Mouse (Mus musculus): Measurements from ENCODE around the gene Lrmda. TPM values are rescaled to one million over a fixed set of nuclear protein-coding genes. Genes with fewer than 3 reads are reported as not detected.

The Lrmda gene
- polyA plus RNA-seq, 1 experiment from 2014 or later, result 0.33 TPM

DNA sequence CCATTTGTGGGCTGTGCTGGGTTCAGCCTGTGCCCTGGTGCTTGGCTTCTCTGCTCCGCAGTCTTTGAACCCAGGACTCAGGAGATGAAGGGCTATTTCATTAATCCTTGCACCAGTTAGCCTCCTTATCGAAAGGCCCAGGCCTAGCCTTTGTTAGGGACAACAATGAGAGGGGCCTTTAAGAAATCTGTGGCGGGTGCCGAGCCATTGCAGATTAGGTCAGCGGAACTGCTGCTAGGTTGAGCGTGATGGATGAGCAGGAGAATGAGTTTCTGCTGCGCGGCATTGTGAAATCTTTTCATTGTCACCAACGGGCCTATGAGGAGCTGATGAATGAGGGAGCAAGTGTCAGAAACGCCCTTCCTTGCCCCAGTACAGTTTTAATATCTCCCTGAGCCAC, 475.4 kb downstream of the Lrmda start:
- WGBS, result 14% methylated on average over 10 of the region's 10 CpGs
- Histone ChIP-seq H3K4me1 (peaks cover 11% of the 10 kb centered on the region), H3K4me2 (replicated peaks) (peak overlapping the region; percentile 31), H3K9me3 (no peaks in the 10 kb centered on the region), H3K27ac (peak overlapping the region; percentile 66; the same call in 1 of the 2 replicates), H3K36me3 (no peaks in the 10 kb centered on the region), H3K4me3 (no peak overlapping the region), H3K27me3 (replicated peaks) (no peaks in the 10 kb centered on the region), H3K9ac (no peak overlapping the region)
- peak; percentile 44; the same call in 1 of the 2 replicates for ATAC-seq (ENCODE audit: low FRiP score, low read depth)

DNA sequence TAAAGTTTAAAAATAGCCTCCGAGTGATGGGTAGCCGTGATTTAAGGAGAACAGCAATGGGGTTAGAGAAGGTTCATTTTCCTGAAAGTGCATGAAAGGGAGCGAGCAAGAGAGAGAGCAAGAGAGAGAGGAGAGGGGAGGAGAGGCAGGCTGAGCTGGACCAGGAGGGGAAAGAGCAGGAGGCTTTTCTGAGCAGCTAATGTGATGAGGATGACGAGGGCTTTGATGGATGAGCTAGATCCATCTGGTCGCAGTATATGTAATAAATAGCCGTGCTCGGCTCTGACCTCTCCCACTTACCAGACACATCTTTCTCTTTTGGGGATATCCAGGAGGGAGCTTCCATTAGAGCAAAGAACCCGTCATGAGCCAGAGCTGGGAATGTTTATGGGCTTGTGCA, 475.8 kb downstream of the Lrmda start:
- Histone ChIP-seq H3K36me3 (no peaks in the 10 kb centered on the region), H3K4me1 (peaks cover 11% of the 10 kb centered on the region), H3K27ac (no peak overlapping the region), H3K4me2 (replicated peaks) (peak overlapping the region; percentile 31), H3K9me3 (no peaks in the 10 kb centered on the region), H3K27me3 (replicated peaks) (no peaks in the 10 kb centered on the region), H3K9ac (no peak overlapping the region), H3K4me3 (no peak overlapping the region)
- ATAC-seq (ENCODE audit: low FRiP score, low read depth), result peak; percentile 37; the same call in 1 of the 2 replicates
- 23% methylated on average over 8 of the region's 8 CpGs for WGBS

DNA sequence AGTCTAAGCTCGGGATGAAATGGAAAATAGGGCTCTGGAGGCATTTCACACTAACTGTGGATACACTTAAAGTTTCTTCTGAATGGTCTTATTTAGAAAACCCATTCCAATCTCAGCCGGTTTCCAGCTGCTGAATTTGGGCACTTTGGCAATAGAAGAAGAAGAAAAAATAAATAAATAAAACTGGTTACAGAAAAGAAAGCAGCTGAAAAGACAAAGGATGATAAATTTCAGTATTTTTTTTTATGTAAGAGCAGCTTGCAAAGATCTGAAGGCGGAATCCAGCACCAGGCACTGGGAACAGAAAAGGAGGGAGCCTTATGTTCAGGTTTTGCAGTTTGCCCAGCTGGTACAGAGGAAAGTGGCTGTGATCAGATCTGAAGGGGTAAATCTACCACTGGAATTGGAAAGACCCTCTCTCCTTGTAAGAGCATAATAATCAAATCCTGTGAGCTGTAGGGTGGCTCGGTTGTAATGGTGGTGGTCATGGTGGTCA, 478.2 kb downstream of the Lrmda start:
- no peak overlapping the region for H3K4me2 ChIP-seq (replicated peaks)
- no peak overlapping the region for H3K9ac ChIP-seq
- peaks cover 11% of the 10 kb centered on the region for H3K4me1 ChIP-seq
- H3K9me3 ChIP-seq, result no peaks in the 10 kb centered on the region
- no peak overlapping the region for H3K27ac ChIP-seq
- H3K4me3 ChIP-seq, result no peak overlapping the region
- H3K36me3 ChIP-seq, result no peaks in the 10 kb centered on the region
- H3K27me3 ChIP-seq (replicated peaks), result no peaks in the 10 kb centered on the region
- 79% methylated on average over 4 of the region's 4 CpGs for WGBS
- no peak for ATAC-seq (ENCODE audit: low FRiP score, low read depth)

DNA sequence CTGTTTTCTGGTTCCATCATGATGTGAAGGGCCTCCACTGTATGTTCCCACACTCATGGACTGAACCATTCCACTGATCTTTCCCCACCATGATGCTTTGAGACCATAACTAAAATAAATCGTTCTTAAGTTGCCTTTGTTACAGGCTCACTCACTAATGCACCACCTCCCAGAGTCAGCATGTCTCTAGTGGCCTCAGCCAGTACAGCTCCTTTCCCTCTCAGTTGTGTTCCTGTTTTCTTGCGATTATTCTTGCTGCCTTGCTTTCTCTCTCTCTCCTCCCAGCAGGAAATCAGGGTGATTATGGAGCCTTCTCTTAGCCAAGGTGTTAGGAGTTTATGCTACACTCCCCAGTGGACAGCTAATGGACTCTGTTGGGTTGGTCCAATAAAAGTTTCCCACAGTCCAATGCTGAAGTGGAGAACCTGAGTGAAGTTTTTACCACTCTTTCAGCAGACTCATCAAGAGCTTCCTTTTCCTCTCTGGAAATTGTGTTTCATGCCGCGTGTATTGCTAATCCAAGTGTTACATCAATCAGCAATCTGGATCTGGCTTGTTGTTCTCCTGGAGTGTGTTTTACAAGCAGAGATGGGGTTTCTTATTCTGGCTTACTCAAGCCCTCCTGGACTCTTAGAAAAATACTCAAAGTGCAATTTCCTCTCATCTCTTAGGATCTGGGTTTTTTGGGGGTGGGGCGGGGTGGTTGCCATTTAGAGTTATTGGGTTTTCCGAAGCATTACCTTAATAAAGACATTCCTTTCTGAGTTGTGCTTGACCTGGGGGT, 490.4 kb downstream of the Lrmda start:
- Histone ChIP-seq H3K9ac (no peak overlapping the region), H3K27me3 (replicated peaks) (no peaks in the 10 kb centered on the region)
- 56% methylated on average over 6 of the region's 6 CpGs for WGBS

DNA sequence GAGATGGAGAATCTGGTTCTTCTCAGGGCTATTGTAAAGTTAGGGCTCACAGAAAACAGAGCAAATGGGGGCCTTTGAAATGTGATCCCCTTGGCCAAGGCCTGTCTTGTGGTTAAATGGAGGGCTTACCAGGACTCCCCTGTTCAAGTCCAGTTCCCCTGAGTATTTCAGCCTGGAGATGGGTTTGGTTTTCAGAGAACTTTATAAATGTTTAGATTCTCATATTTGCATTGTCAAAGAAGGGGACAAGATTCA, 490.9 kb downstream of the Lrmda start:
- H3K27me3 ChIP-seq (replicated peaks), result no peaks in the 10 kb centered on the region
- no peak overlapping the region for H3K27ac ChIP-seq
- no peak overlapping the region for H3K9ac ChIP-seq

More for the DNA sequence above, 490.4 kb downstream of the Lrmda start:
- Histone ChIP-seq H3K4me3 (no peak overlapping the region), H3K27ac (no peak overlapping the region), H3K9me3 (no peaks in the 10 kb centered on the region), H3K4me1 (peaks cover 5% of the 10 kb centered on the region; the same call in 1 of the 2 replicates), H3K4me2 (replicated peaks) (no peak overlapping the region), H3K36me3 (no peaks in the 10 kb centered on the region)
- ATAC-seq (ENCODE audit: low FRiP score, low read depth), result no peak

DNA sequence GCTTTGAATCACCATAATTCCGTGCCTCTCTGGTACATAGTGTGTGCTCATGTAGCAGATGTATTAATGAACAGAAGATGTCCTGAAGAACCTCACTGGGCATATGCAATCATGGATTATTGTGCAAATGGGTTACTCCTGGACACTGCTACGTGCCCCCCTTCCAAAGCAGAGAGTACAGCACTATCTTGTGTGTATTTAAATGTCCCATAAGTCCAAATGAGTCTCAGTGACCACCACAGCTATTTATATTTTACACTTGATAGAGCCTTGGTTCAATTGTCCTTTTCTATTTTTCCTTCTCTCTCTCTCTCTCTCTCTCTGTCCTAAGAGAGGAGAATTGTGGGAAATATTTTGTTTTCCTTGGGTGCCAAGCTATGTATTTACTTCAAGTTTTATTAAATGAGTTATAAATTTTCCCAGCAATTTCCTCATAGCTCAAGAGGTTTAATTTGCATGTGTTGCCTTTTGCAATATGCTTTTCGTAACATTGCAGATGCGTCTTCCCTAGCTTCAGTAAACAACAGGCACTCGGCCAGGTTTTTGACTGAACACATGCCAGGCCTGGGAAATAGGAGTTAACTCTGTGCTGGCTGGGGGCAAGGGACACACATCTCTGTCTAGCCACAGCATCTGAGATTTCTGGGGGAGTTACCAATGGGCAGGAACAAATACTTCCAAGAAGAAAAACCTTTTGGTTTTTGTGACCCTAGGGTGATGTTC, 495.0 kb downstream of the Lrmda start:
- ATAC-seq (ENCODE audit: low FRiP score, low read depth), result no peak
- Histone ChIP-seq H3K4me2 (replicated peaks) (no peak overlapping the region), H3K36me3 (no peaks in the 10 kb centered on the region), H3K27ac (no peak overlapping the region), H3K4me1 (no peaks in the 10 kb centered on the region), H3K9ac (no peak overlapping the region), H3K4me3 (no peak overlapping the region), H3K27me3 (replicated peaks) (no peaks in the 10 kb centered on the region), H3K9me3 (peaks cover 5% of the 10 kb centered on the region; the same call in 1 of the 2 replicates)
- 78% methylated on average over 5 of the region's 5 CpGs for WGBS

More for the DNA sequence above, 490.9 kb downstream of the Lrmda start:
- no peaks in the 10 kb centered on the region for H3K36me3 ChIP-seq
- no peak overlapping the region for H3K4me3 ChIP-seq
- no peak overlapping the region for H3K4me2 ChIP-seq (replicated peaks)
- H3K4me1 ChIP-seq, result peaks cover 5% of the 10 kb centered on the region; the same call in 1 of the 2 replicates
- no peak for ATAC-seq (ENCODE audit: low FRiP score, low read depth)
- no peaks in the 10 kb centered on the region for H3K9me3 ChIP-seq

DNA sequence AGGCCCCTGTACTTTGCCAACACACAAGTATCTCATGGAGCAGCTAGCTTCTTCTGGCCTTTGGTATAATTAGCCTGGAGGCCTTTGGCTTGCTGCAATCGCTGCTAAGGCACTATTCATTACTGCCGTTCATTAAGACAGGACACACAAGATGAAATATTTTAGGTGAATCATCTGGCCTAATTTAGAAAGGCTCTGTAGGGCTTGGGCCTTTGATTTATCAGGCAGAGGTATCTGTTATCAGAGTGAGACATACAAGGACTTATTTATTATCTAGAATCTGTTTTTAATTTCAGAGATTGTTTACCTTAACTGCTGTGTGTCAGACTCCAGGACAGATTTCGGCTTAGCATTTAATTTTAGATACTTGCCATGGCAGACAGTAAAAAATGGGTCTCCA, 511.2 kb downstream of the Lrmda start:
- no peak overlapping the region for H3K4me3 ChIP-seq
- H3K27ac ChIP-seq, result no peak overlapping the region
- H3K9ac ChIP-seq, result no peak overlapping the region
- no peaks in the 10 kb centered on the region for H3K27me3 ChIP-seq (replicated peaks)
- no peak for ATAC-seq (ENCODE audit: low FRiP score, low read depth)
- no peak overlapping the region for H3K4me2 ChIP-seq (replicated peaks)
- H3K36me3 ChIP-seq, result no peaks in the 10 kb centered on the region
- WGBS, result 77% methylated on average over 3 of the region's 3 CpGs
- no peaks in the 10 kb centered on the region for H3K9me3 ChIP-seq
- no peaks in the 10 kb centered on the region for H3K4me1 ChIP-seq

DNA sequence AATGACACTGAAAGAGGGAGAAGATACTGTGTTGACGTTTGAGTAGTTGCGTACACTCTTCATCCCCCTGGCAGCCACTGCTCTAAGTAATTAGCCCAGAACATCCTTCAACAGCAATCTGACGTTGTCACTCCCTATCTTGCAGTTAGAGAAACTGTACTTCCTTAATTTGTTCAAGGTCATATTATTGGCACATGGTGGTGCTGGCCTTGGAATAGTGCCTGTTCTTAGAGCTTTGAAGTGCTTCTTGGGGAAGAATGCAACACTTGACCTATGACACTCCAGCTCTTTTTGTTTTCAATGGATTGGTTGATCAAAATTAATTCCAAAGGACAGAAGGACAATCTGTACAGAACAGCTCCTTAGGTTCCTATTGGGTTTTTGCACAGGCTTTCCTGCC, 514.0 kb downstream of the Lrmda start:
- H3K4me3 ChIP-seq, result no peak overlapping the region
- H3K9ac ChIP-seq, result no peak overlapping the region
- H3K9me3 ChIP-seq, result no peaks in the 10 kb centered on the region
- no peak for ATAC-seq (ENCODE audit: low FRiP score, low read depth)
- WGBS, result 86% methylated on average over 3 of the region's 3 CpGs
- H3K4me1 ChIP-seq, result no peaks in the 10 kb centered on the region
- H3K36me3 ChIP-seq, result no peaks in the 10 kb centered on the region
- H3K27ac ChIP-seq, result no peak overlapping the region
- no peaks in the 10 kb centered on the region for H3K27me3 ChIP-seq (replicated peaks)
- H3K4me2 ChIP-seq (replicated peaks), result no peak overlapping the region

DNA sequence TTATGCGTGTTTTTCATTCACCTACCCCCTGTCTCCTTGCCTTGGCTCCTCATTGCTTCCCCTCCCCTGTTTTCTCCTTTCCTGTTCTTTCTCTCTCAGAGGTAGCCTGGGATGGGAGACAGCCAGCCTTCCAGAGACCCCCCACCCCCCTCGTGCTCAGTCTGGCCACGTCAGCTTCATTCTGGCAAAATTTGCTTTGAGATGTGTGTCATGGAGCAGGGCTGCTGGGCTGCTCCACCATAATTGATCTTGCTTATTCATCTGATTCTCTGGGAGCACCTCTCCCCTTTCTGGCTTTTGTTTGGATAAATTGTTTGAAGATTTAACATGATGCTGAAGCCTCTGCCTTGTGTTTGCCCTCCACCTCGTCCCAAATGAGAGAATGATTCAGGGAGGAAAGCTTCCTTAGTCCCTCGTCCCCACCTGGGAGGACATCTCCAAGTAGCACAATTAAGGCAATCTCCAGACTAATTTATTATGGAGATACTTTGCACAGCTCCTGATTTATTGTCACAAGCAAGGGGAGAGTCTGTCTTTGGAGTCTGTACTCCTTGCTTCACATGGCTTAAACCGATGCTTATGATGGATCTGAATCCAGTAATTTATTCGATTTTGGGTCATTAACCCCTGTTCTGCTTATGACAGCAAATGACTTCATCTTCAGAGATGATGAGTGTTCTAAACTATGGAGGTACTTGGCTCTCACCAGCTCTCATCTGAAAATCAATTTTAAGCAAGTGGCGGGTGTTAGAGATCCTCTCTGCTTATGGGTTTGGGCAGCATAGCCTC, 526.6 kb downstream of the Lrmda start:
- Histone ChIP-seq H3K36me3 (no peaks in the 10 kb centered on the region), H3K4me2 (replicated peaks) (peak overlapping the region; percentile 7; the same call in 1 of the 2 replicates), H3K9me3 (no peaks in the 10 kb centered on the region), H3K4me1 (peaks cover 19% of the 10 kb centered on the region), H3K4me3 (no peak overlapping the region), H3K27ac (0 out of 2 replicates have a peak overlapping the region, but pooled peaks have one; percentile 13), H3K27me3 (replicated peaks) (no peaks in the 10 kb centered on the region), H3K9ac (no peak overlapping the region)
- ATAC-seq (ENCODE audit: low FRiP score, low read depth), result peak; percentile 54; the same call in 1 of the 2 replicates
- WGBS, result 40% methylated on average over 8 of the region's 8 CpGs

DNA sequence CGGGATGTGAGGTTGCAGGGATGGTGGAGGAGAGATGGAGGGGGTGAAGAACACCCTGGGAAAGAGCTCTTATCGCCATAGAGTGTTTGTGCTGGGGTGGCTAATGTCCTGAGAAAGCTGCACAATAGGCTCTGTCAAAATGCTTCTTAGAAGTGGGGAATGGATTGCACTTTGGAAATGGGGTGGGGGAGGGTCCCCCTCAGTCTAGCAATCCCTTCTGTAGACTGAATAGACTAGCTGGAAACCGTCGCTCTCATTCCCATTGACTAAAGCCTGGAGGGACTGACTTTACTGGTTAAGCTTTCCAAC, 527.1 kb downstream of the Lrmda start:
- H3K4me3 ChIP-seq, result no peak overlapping the region
- 20% methylated on average over 4 of the region's 4 CpGs for WGBS
- H3K27ac ChIP-seq, result no peak overlapping the region
- no peak overlapping the region for H3K9ac ChIP-seq
- no peaks in the 10 kb centered on the region for H3K9me3 ChIP-seq
- no peaks in the 10 kb centered on the region for H3K36me3 ChIP-seq
- peak overlapping the region; percentile 7; the same call in 1 of the 2 replicates for H3K4me2 ChIP-seq (replicated peaks)
- no peaks in the 10 kb centered on the region for H3K27me3 ChIP-seq (replicated peaks)
- H3K4me1 ChIP-seq, result peaks cover 19% of the 10 kb centered on the region
- peak; percentile 70 for ATAC-seq (ENCODE audit: low FRiP score, low read depth)

DNA sequence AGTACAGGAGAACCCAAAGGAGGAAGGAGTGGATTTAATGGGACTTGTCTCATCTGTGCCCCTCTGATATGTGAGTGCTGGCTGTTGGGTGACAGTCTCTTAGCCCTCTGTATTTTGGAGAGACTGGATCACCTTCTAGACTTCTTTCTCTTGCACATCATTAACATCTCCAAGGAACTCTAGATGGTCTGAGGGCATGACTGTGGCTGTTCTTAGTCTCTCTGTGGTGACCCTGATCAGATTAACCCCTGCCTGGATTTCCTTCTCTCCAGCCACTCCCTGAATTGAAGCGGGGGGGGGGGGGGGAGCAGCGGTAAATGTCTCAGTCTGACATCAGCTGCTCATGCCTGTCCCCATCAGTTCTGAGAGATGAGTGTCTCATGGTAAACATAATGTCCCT, 528.8 kb downstream of the Lrmda start:
- H3K36me3 ChIP-seq, result no peaks in the 10 kb centered on the region
- no peaks in the 10 kb centered on the region for H3K27me3 ChIP-seq (replicated peaks)
- 45% methylated on average over 2 of the region's 2 CpGs for WGBS
- ATAC-seq (ENCODE audit: low FRiP score, low read depth), result no peak
- no peaks in the 10 kb centered on the region for H3K9me3 ChIP-seq
- H3K27ac ChIP-seq, result no peak overlapping the region
- no peak overlapping the region for H3K9ac ChIP-seq
- no peak overlapping the region for H3K4me2 ChIP-seq (replicated peaks)
- no peak overlapping the region for H3K4me3 ChIP-seq
- H3K4me1 ChIP-seq, result peaks cover 19% of the 10 kb centered on the region

DNA sequence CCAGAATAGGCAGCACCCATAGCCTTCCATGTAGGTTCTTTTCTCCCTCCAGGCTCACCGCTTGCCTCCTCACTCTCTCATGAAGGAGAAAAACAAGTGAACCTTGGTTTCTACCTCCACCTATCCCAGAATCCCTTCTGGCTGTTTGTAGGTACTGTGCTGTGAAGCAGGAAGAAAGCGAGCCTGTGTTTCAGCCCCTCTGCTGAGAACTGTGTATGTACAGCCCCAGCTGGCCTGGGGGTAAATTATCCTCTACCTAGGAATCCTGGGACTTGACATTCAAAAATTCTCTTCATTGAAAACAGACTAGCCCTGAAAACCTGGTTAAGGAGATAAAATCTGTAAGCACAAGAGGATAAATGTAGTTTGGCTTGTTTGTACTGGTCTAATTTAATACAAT, 529.7 kb downstream of the Lrmda start:
- Histone ChIP-seq H3K9ac (no peak overlapping the region), H3K4me2 (replicated peaks) (no peak overlapping the region), H3K36me3 (no peaks in the 10 kb centered on the region), H3K27ac (no peak overlapping the region), H3K27me3 (replicated peaks) (no peaks in the 10 kb centered on the region), H3K4me1 (peaks cover 19% of the 10 kb centered on the region), H3K9me3 (no peaks in the 10 kb centered on the region), H3K4me3 (no peak overlapping the region)
- no peak for ATAC-seq (ENCODE audit: low FRiP score, low read depth)
- 85% methylated on average over 2 of the region's 2 CpGs for WGBS
